Mouse (Mus musculus) hindlimb bud, embryonic 11.5 days (tissue): ENCODE results near the gene Ctps.

Experiments
- DNase-seq: peaks from one replicate; pipeline ENCODE4 v3.0.0-alpha.2; 2012; ENCODE audit warnings: low read depth, low spot score; ENCODE audit errors: extremely low spot score

Ctps gene

DNA sequence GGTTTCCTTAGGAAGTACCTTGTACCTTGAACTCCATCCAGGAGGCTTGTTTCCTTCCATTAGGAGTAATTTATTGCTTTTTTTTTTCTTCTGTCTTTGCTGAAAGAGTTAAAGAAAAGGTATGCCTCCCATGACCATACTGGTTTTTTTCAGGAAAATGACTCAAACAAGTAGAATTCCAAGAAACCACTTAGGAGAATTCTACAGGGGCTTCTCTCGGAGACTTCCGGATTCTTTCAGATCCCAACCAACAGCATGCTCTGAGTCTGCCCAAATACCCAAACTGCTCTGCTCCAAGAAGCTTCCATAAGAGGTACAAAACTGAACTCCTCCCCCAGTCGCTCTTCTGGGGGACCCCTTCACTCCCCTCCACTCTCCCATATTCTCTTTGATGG lies 991 bp upstream of the Ctps start:
- DNase-seq, result no peak

GRCm38 (mm10) chr4:120570438-120571069 lies 478 bp upstream of the Ctps start:
- peak; percentile 22 for DNase-seq

DNA sequence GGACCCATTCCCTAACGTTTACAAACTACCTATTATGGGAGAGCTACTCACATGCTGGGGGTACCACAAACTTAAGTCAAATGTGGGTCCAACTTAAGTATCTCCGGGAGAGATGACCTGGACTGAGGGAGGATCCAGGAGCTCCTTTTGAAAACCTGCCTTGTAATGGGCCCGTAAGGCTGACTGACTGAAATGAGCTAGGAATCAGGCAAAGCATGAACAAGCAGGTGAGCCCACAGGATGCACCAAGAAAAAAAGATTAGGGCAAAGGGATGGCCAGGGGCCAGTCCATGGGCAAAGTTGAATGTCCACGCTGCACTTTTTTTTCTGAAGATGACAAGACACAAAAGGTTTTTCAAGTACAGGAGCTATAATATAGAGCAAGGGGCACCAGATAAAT lies 1.1 kb downstream of the Ctps start:
- no peak for DNase-seq

- no peak for DNase-seq
These were observed 2.1 kb downstream of the Ctps start for GRCm38 (mm10) chr4:120568005-120568404.

GRCm38 (mm10) chr4:120565726-120566125 lies 4.3 kb downstream of the Ctps start:
- no peak for DNase-seq

- no peak for DNase-seq
These were observed 13.5 kb downstream of the Ctps start for GRCm38 (mm10) chr4:120556592-120556991.

DNA sequence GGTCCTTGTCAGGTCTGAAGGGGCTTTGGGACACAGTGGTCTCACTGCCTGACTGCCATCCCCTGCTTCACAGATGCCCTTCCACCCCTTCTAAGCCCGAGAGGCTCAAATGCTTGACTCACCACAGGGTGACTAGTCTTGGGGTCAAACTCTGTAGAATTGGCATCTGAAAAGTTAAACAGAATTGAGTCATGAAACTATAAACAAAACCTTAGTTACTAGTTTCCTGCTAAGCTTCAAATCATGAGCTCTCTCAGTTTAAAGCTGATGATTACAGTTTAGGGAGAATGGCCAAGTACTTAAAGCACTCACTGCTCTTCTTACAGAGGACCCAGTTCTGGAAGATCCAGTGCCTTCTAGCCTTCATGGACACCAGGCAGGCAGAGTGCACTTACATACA lies 25.2 kb downstream of the Ctps start:
- DNase-seq, result no peak

DNA sequence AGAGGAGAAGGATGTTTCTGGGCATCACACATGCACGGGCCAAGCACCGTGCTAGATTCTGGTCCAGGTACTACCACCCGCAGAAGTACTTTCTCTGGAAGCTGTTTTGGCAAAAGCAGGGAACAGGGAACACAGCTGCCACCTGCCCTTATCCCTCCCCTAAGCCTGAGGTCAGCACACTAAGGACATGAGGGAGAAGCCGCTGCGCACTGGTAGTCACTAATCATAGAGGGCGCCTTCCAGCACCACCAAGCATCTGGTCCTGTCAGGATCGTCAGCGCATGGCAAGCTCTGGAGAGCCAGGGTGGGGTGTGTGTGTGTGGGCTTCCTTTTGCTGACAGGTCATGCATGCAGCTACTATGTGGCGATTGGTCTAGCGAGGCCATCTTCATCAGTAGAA lies 31.4 kb downstream of the Ctps start:
- DNase-seq, result no peak

GRCm38 (mm10) chr4:120531986-120532385 lies 38.1 kb downstream of the Ctps start, which contains the start of gene Slfnl1:
Slfnl1 (plus strand) TSS chr4:120532231.
- DNase-seq, result no peak

DNA sequence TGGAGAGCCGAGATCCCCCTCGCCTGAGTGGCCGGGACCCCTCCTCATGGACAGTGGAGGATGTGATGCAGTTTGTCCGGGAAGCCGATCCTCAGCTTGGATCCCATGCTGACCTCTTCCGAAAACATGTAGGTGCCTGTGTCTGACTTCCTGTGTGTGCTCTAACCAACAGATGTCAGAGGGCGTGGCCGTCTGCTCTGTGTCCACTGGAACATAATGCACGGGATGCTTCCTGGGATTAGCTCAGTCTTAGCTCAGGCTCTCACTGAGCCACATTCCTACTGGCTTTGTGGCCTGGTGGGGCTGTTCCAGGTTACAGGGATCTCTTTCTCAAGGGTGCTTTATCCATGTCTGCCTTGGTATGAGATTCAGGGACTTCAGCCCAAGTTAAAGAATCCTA lies 41.9 kb downstream of the Ctps start:
- no peak for DNase-seq

DNA sequence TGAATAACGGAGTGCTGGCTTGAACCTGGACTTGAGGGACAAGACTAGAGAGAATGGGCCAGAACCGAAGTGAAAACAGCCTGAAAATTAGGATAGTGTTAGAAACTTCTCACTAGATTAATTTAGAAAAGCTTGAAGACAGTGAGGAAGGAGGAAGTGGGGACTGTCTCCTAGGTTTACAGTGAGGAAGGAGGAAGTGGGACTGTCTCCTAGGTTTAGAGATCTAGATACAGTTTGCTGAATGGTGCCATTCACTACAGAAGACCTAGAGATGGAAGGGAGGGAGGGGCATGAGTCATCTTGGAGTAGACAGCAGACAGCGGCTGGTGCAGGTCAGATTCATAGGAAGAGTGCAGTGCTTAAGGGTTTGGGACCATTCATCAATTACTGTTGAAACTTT lies 47.0 kb downstream of the Ctps start:
- DNase-seq, result no peak

DNA sequence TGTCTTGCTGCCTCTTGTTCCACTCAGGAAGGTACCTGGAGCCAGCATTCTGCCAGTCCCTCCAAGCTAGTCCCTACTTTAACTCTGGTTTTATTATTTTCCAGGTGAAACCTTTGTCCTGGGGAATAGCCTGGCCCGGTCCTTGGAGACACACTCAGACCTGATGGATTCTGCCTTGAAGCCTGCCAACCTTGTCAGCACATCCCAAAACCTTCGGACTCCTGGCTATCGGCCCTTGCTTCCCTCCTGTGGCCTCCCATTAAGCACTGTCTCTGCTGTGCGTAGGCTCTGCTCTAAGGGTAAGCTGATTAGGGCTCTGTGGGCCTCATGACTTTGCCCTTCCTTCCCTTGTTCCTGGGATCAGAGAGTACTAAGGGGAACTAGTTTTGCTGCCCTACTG lies 47.7 kb downstream of the Ctps start:
- DNase-seq, result no peak

- DNase-seq, result no peak
These were observed 48.3 kb downstream of the Ctps start for GRCm38 (mm10) chr4:120521761-120522160.

DNA sequence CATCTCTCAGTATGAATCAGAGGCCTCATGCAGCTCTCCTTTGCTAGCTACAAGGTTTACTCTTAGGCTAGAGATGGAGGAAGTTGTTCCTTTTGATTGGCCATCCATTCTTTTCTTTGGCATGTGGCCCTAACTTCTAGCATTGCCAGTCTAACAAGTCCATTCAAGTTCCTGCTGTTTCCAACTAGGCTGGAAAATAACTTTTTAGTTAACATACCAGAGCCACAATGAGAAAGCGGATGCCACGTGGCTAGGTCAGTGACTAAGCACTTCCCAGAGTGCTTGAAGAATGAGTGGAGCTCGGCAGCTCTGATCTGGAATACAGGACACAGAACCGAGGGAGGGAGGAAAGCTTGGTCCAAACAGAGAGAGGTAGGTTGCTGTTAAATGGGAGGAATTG lies 52.7 kb downstream of the Ctps start:
- no peak for DNase-seq

GRCm38 (mm10) chr4:120516907-120517306 lies 53.2 kb downstream of the Ctps start:
- no peak for DNase-seq

GRCm38 (mm10) chr4:120516491-120516890 lies 53.6 kb downstream of the Ctps start:
- DNase-seq, result no peak

DNA sequence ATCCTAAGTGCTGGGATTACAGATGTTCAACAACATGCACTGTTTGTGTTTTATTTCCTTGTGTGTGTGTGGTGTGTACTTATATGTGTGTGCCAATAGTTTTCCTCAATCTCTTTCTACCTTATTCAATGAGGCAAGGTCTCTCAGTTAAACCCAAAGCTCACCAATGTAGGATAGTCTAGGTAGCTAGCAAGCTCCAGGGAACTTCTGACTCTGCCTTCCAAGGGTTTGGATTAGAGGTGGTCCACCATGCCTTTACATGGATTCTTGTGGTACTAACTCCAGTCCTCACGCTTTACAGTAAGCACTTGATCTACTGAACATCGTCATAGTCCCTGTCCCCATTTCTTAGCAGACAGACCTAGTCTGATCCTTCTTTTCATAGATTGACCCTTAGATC lies 55.7 kb downstream of the Ctps start:
- DNase-seq, result no peak

GRCm38 (mm10) chr4:120511203-120511602 lies 58.9 kb downstream of the Ctps start:
- DNase-seq, result no peak

DNA sequence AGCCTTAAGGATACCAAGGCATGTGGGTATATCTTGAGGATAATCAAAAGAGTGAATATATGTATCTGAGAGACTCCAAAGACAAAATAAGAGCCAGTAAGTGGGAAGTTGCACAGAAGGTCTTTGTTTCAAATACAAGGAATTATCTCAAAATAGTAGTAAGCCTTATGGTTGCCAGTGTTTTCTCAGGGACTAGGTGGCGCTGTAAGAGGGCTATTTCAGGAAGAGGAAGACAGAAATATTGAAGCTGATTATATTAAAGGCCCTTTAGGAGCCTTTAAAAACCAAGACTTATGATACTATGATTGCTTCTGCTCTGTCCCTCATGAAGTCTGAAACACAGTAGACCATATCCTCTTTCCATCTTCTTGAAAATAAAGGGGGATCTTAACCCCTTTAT lies 63.1 kb downstream of the Ctps start:
- no peak for DNase-seq
